ENCODE assay signal across 9 mouse cellular contexts in the genomic region with DNA sequence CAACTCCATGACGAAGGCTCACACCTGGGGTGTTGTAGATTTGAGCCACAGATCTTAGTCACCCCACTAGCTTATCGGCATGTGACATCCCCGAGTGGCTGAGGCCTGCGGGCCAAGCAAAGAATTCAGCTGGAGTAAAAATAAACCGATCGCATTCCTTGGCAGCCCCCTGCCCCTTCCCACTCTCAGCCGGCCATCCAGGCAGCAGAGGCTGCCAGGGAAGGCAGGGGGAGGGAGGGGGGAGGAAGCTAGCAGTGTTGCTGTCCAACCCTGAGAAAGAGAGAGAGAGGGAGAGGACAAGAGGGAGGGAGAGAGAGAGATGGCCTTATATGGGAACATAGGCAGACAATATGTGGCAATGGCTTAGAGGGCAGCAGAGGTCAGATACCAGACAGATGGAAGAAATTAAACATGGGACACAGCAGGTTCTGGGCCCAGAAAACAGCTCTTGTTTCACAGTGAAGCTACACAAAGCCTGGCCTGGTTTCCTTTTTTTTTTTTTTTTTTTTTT. TPM values are rescaled to one million over a fixed set of nuclear protein-coding genes. Genes with fewer than 3 reads are reported as not detected.
DNase-seq lines count a peak whose midpoint lies in the region; ATAC-seq and TF ChIP-seq lines count a peak whose summit lies in the region.
"Had no signal": no experiment of that assay in that cellular context is flagged by ENCODE, and none has a peak within 500 bp of the region (broad histone marks: within the 10 kb centered on the region; RNA-seq: fewer than 3 reads in every experiment).

No protein-coding gene starts in this region.

- no peak overlapping the region for H3K9ac ChIP-seq in forebrain, embryonic 14.5 days (ENCODE audit: low read length)
- H3K9ac ChIP-seq in limb, embryonic 14.5 days (ENCODE audit: low read depth, low read length, severe bottlenecking): no peak overlapping the region

- no peaks in the 10 kb centered on the region for H3K27me3 ChIP-seq in forebrain, embryonic 14.5 days (replicated peaks; ENCODE audit: control insufficient read depth, insufficient read depth, low read length)
- H3K27me3 ChIP-seq in limb, embryonic 14.5 days (ENCODE audit: control insufficient read depth, insufficient read depth, low read length): no peaks in the 10 kb centered on the region

- WGBS in forebrain, embryonic 14.5 days: 44% methylated on average over 7 of the region's 7 CpGs
- WGBS in limb, embryonic 14.5 days: 14% methylated on average over 7 of the region's 7 CpGs

- H3K4me3 ChIP-seq in forebrain, embryonic 14.5 days (ENCODE audit: low read depth, low read length): no peak overlapping the region
- H3K4me3 ChIP-seq in limb, embryonic 14.5 days (replicated peaks; ENCODE audit: low read length): no peak overlapping the region
- H3K4me3 ChIP-seq: megakaryocyte, embryonic 14.5 days had no signal

- no peak overlapping the region for H3K4me2 ChIP-seq in forebrain, embryonic 14.5 days (ENCODE audit: low read length)
- H3K4me2 ChIP-seq in limb, embryonic 14.5 days (replicated peaks; ENCODE audit: low read depth, low read length, severe bottlenecking): no peak overlapping the region

- no peak for TF ChIP-seq POLR2A in limb, embryonic 14.5 days (IDR thresholded peaks at IDR 0.05; ENCODE audit: borderline replicate concordance, extremely low read depth, insufficient read depth, insufficient read length)

- H3K27ac ChIP-seq in forebrain, embryonic 14.5 days (ENCODE audit: low read depth, low read length): no peak overlapping the region
- peak overlapping the region; percentile 72 for H3K27ac ChIP-seq in limb, embryonic 14.5 days (replicated peaks; ENCODE audit: low read depth, low read length)

- H3K36me3 ChIP-seq in forebrain, embryonic 14.5 days (ENCODE audit: control insufficient read depth, insufficient read depth, low read length): no peaks in the 10 kb centered on the region
- H3K36me3 ChIP-seq in limb, embryonic 14.5 days (ENCODE audit: control insufficient read depth, insufficient read depth, low read length): no peaks in the 10 kb centered on the region

- no peaks in the 10 kb centered on the region for H3K9me3 ChIP-seq in forebrain, embryonic 14.5 days (replicated peaks; ENCODE audit: control insufficient read depth, low read length)
- H3K9me3 ChIP-seq in limb, embryonic 14.5 days (ENCODE audit: control insufficient read depth, low read length): no peaks in the 10 kb centered on the region

- DNase-seq in right cerebral cortex, postnatal 10 days (ENCODE audit: low spot score in 2 of 2): peak; percentile 68 to 71
- no peak for DNase-seq in right cerebral cortex, postnatal 36 days (ENCODE audit: low spot score in 2 of 2)
- peak; percentile 23 for DNase-seq in forebrain, embryonic 14.5 days (ENCODE audit: low spot score)
- peak; percentile 65 to 76 for DNase-seq in heart, postnatal 36 days
- peak; percentile 77 for DNase-seq in limb, embryonic 14.5 days (ENCODE audit: low spot score)
- peak; percentile 4 for DNase-seq in retina, adult 2 months (ENCODE audit: low read depth, low spot score)
- DNase-seq in T-cell, adult 2 months (ENCODE audit: low spot score): no peak

- intact Hi-C loops in heart, postnatal 36 days (cut with DNase I): loop anchor here (1.0 to 2.0 kb wide), 3 partner anchors 96 to 119 kb away; a partner anchor contains a TSS

- H3K4me1 ChIP-seq in forebrain, embryonic 14.5 days (ENCODE audit: control insufficient read depth, insufficient read depth, low read length): 0 out of 2 replicates have a peak, but pooled peaks cover 2% of the 10 kb centered on the region
- H3K4me1 ChIP-seq in limb, embryonic 14.5 days (ENCODE audit: control insufficient read depth, insufficient read depth, low read length): peaks cover 7% of the 10 kb centered on the region; the same call in 1 of the 2 replicates

- ATAC-seq in forebrain, embryonic 14.5 days: no peak
- ATAC-seq in limb, embryonic 14.5 days (ENCODE audit: low FRiP score, low read depth): peak; percentile 84
- ATAC-seq in megakaryocyte-erythroid progenitor cell, adult 5-6 weeks (replicated peaks; ENCODE audit: low FRiP score, low TSS enrichment, poor library complexity, severe bottlenecking): no peak

RNA-seq across cellular contexts. Expression of a gene that starts 7.1 kb away (rescaled TPM):
- 48.9 and 67.6 TPM in 2 replicates for polyA plus RNA-seq in forebrain, embryonic 14.5 days (2014; fragmentation: Nextera tagmentation; extraction: Ambion mirVana)
- 10 to 100 TPM; 66.7 to 71.1 TPM for total RNA-seq in heart, postnatal 36 days (2021)
- polyA plus RNA-seq in limb, embryonic 14.5 days (2012; rRNA removed): 14.9 and 17.2 TPM in 2 replicates
- 32.7 and 41.0 TPM in 2 replicates for polyA plus RNA-seq in limb, embryonic 14.5 days (2014; fragmentation: Nextera tagmentation; extraction: Ambion mirVana)
- total RNA-seq in megakaryocyte-erythroid progenitor cell, adult 5-6 weeks (2014; fragmentation: Nextera tagmentation): 1.7 and 6.7 TPM in 2 replicates
- total RNA-seq in megakaryocyte-erythroid progenitor cell, adult 5-6 weeks (2017): 4.7 and 6.1 TPM in 2 replicates

RNA-seq across cellular contexts. Expression of a gene that starts 22.3 kb away (rescaled TPM):
- 1.5 and 1.7 TPM in 2 replicates for polyA plus RNA-seq in forebrain, embryonic 14.5 days (2014; fragmentation: Nextera tagmentation; extraction: Ambion mirVana)
- 1 to 10 TPM; 4.4 TPM for total RNA-seq in heart, postnatal 36 days (2021)
- 2.9 and 3.6 TPM in 2 replicates for polyA plus RNA-seq in limb, embryonic 14.5 days (2012; rRNA removed)
- 1.6 and 1.7 TPM in 2 replicates for polyA plus RNA-seq in limb, embryonic 14.5 days (2014; fragmentation: Nextera tagmentation; extraction: Ambion mirVana)
- total RNA-seq in megakaryocyte-erythroid progenitor cell, adult 5-6 weeks (2014; fragmentation: Nextera tagmentation): 1.2 and 3.0 TPM in 2 replicates
- total RNA-seq in megakaryocyte-erythroid progenitor cell, adult 5-6 weeks (2017): 1.9 and 2.9 TPM in 2 replicates

Comparison
In these comparisons a context has a peak if more than half of its experiments do, and no peak if none do; other contexts are left out.
1. DNase-seq: peak in right cerebral cortex, postnatal 10 days (2 of 2), forebrain, embryonic 14.5 days (single experiment), heart, postnatal 36 days (2 of 2), limb, embryonic 14.5 days (single experiment) and retina, adult 2 months (single experiment); none in right cerebral cortex, postnatal 36 days (0 of 2) and T-cell, adult 2 months (single experiment).
2. RNA of a gene that starts 7.1 kb away (total RNA-seq): 66.7 to 71.1 TPM in heart, postnatal 36 days; 1.7 to 6.7 TPM in megakaryocyte-erythroid progenitor cell, adult 5-6 weeks; every median in the first group is over 4 times any median in the second.